Mouse (Mus musculus): ENCODE measurements around the gene Sec61a1.

GRCm38 (mm10) chr6:88545397-88545790 lies 26.7 kb upstream of the Sec61a1 start:
- TF ChIP-seq CTCF (IDR thresholded peaks at IDR 0.05; ENCODE audit: insufficient read depth, low read length): no peak
- no peak for TF ChIP-seq POLR2A (IDR thresholded peaks at IDR 0.05; ENCODE audit: borderline replicate concordance, extremely low read depth, low read depth, low read length)

Measured in lung, adult 2 months (tissue).